Mouse (Mus musculus) thymus, adult 2 months (tissue): ENCODE measurements at regions not wholly inside any gene's neighbourhood (a gene's known extent, or its start where the extent isn't known, plus 50 kb on each side); places are given as distances from the start of the nearest gene placed in this dataset.
A peak's percentile ranks its signal among the peaks of the same experiment; 100 is the strongest.

Source experiments
- DNase-seq: peaks from one replicate; pipeline ENCODE4 v3.0.0; 2021
- H3K27ac ChIP-seq: fragments of 200-500 bp; 2 replicates; pipeline ENCODE4 v1.5.1; 2012; ENCODE audit warnings: low read length, control low read depth; ENCODE audit not compliant: control insufficient read depth, insufficient read depth
- H3K27me3 ChIP-seq: fragments of 200-500 bp; 2 replicates; pipeline ENCODE4 v1.6.1; 2012; ENCODE audit warnings: mild to moderate bottlenecking, low read length, moderate library complexity, mixed read lengths; ENCODE audit not compliant: control insufficient read depth, insufficient read depth
- H3K36me3 ChIP-seq: fragments of 200-500 bp; 2 replicates; pipeline ENCODE4 v1.6.1; 2012; ENCODE audit warnings: mild to moderate bottlenecking, low read length, moderate library complexity; ENCODE audit not compliant: control insufficient read depth, insufficient read depth
- H3K4me1 ChIP-seq: fragments of 200-500 bp; replicated peaks from 2 replicates; pipeline ENCODE4 v1.6.1; 2012; ENCODE audit warnings: low read length; ENCODE audit not compliant: control insufficient read depth, insufficient read depth
- H3K4me3 ChIP-seq: fragments of 200-500 bp; 2 replicates; pipeline ENCODE4 v1.5.1; 2012; ENCODE audit warnings: mild to moderate bottlenecking, low read length, control low read depth, moderate library complexity; ENCODE audit not compliant: control insufficient read depth, insufficient read depth
- CTCF ChIP-seq: fragments of 200-500 bp; IDR thresholded peaks from 2 replicates; pipeline ENCODE4 v1.5.1; 2012; ENCODE audit warnings: mild to moderate bottlenecking, control low read depth, low read length, moderate library complexity, borderline replicate concordance; ENCODE audit not compliant: control insufficient read depth, poor library complexity, insufficient read depth; ENCODE audit errors: extremely low read depth
- POLR2A ChIP-seq: fragments of 200-500 bp; IDR thresholded peaks from 2 replicates; pipeline ENCODE4 v1.6.1; 2012; ENCODE audit warnings: mild to moderate bottlenecking, low read length, control low read depth, moderate library complexity; ENCODE audit not compliant: control insufficient read depth, poor library complexity, insufficient read depth; ENCODE audit errors: extremely low read depth
- WGBS: fragments of 180-500 bp; shearing (Covaris S2); methylation state at CpG from one replicate; pipeline ENCODE4 v1.1.7; 2018; 5-methylcytosine and 5-hydroxymethylcytosine counted together

GRCm38 (mm10) chr1:90677651-90678201 is 74.9 kb downstream of the Cops8 start:
- Histone ChIP-seq H3K4me3 (no peak overlapping the region), H3K4me1 (peaks cover 34% of the 10 kb centered on the region), H3K27ac (no peak overlapping the region), H3K36me3 (no peaks in the 10 kb centered on the region), H3K27me3 (no peaks in the 10 kb centered on the region)
- 51% methylated on average over 1 of the region's 1 CpGs for WGBS
- TF ChIP-seq POLR2A (no peak), CTCF (no peak)
- no peak for DNase-seq

- H3K27ac ChIP-seq = no peak overlapping the region
- DNase-seq = no peak
These were observed 75.6 kb downstream of the Cops8 start for GRCm38 (mm10) chr1:90678416-90678815.

DNA sequence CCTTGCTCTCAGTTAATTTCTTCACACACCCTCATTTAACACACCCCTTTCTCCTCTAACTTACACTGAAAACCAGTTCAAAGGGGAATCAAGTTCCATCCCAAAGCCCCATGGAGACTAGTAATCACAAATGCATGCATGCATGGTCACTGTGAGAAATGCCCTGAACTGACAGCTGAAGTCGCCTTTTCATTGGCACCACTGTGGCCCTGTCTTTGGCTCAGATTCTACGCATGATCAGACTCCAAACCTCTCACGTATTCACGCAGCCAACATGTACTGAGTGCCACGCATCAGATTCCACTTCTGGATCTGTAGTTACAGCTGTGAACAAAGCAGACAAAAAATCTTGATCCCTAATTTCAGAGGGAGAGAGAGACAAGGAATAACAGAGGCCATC is 85.3 kb downstream of the Cops8 start:
- no peaks in the 10 kb centered on the region for H3K27me3 ChIP-seq
- no peaks in the 10 kb centered on the region for H3K4me1 ChIP-seq
- H3K4me3 ChIP-seq = no peak overlapping the region
- TF ChIP-seq CTCF = no peak
- no peak for TF ChIP-seq POLR2A
- no peak for DNase-seq
- H3K27ac ChIP-seq = no peak overlapping the region
- 95% methylated on average over 5 of the region's 5 CpGs for WGBS
- H3K36me3 ChIP-seq = no peaks in the 10 kb centered on the region

More at GRCm38 (mm10) chr1:90678416-90678815, 75.6 kb downstream of the Cops8 start:
- TF ChIP-seq POLR2A = no peak
- TF ChIP-seq CTCF = no peak
- Histone ChIP-seq H3K4me1 (peaks cover 29% of the 10 kb centered on the region), H3K4me3 (no peak overlapping the region), H3K36me3 (no peaks in the 10 kb centered on the region), H3K27me3 (no peaks in the 10 kb centered on the region)
- WGBS = 82% methylated on average over 2 of the region's 2 CpGs

GRCm38 (mm10) chr1:90690591-90691116 is 87.9 kb downstream of the Cops8 start:
- no peak for DNase-seq
- WGBS = 82% methylated on average over 4 of the region's 4 CpGs
- no peaks in the 10 kb centered on the region for H3K36me3 ChIP-seq
- TF ChIP-seq CTCF (no peak), POLR2A (no peak)
- H3K27ac ChIP-seq = no peak overlapping the region
- no peaks in the 10 kb centered on the region for H3K27me3 ChIP-seq
- H3K4me1 ChIP-seq = peaks cover 11% of the 10 kb centered on the region
- H3K4me3 ChIP-seq = no peak overlapping the region

DNA sequence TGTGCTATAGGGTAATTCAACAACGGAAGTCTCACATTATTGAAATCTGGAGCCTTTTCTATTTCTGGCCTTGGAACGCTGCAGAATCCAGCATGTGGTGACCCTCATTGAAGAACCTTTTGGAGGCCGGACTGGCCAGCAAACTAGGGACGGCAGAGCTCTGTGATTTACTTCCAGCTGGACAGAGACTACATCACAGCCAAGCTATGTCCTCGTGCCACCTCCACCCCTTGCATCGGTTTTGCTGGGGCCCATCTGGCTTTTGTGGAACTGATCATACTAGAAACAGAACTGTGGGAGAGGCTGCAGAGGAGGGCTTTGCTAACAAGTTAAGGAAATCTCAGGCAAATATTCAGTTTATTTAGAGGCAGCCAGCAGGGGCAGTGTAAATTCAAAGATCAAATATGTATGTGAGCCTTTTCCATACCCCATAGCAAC is 88.4 kb downstream of the Cops8 start:
- 96% methylated on average over 6 of the region's 6 CpGs for WGBS
- H3K27ac ChIP-seq = no peak overlapping the region
- H3K36me3 ChIP-seq = no peaks in the 10 kb centered on the region
- no peaks in the 10 kb centered on the region for H3K27me3 ChIP-seq
- H3K4me1 ChIP-seq = peaks cover 12% of the 10 kb centered on the region
- no peak for DNase-seq
- no peak overlapping the region for H3K4me3 ChIP-seq
- TF ChIP-seq POLR2A (no peak), CTCF (no peak)

- Histone ChIP-seq H3K4me3 (no peak overlapping the region), H3K4me1 (peaks cover 16% of the 10 kb centered on the region), H3K36me3 (no peaks in the 10 kb centered on the region), H3K27ac (no peak overlapping the region), H3K27me3 (no peaks in the 10 kb centered on the region)
- 39% methylated on average over 1 of the region's 1 CpGs for WGBS
- no peak for DNase-seq
- TF ChIP-seq CTCF (no peak), POLR2A (no peak)
These were observed 90.1 kb downstream of the Cops8 start for GRCm38 (mm10) chr1:90692851-90693250.

DNA sequence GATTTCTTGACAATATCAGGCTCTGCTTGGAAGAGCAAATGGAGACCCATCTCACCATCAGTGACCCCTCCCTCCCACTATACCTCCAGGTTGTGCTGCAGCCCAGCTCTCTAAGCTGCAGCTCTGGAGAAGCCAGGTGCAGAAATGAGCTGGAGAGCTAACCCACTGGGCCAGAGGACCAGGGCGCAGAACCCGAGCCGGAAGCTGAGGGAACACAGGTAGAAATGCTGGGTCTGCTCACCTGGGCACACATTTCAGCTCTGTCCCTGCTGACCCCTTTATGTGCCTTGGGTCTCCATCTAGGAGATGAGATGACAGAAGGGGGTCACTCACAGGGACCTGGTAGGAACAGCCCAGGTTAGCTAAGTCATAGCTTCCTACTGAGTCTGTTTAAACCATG is 92.0 kb downstream of the Cops8 start:
- Histone ChIP-seq H3K4me3 (no peak overlapping the region), H3K4me1 (peaks cover 16% of the 10 kb centered on the region), H3K27ac (peak overlapping the region; percentile 98), H3K36me3 (no peaks in the 10 kb centered on the region), H3K27me3 (no peaks in the 10 kb centered on the region)
- DNase-seq = no peak
- no peak for TF ChIP-seq CTCF
- no peak for TF ChIP-seq POLR2A
- 87% methylated on average over 3 of the region's 3 CpGs for WGBS

DNA sequence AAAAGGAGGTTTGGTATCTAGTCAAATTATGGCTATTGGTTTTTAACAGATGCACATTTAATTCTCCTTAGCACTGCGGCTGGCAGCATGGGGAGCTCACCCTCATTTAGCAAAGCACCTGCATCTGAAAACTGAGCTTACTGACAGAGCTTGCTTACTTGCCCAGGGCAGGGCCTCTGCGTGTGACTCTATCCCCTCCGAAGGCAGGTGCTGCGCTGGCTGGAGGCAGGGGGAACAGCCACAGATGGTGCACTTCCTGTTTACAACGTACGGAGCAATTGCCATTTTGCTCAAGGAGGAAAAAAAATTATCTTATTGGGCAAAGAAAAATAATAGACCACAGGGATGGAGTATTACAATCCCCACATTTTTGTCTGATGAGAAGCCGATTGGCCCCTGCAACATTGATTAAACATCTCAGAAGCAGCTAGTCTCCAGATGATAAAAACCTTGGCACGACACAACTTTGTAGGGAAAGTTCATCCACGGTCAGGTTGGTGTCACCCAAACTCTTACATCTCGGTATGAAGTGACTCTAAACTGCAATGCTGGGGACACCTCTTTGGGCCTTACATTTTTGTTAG is 92.5 kb downstream of the Cops8 start:
- 43% methylated on average over 10 of the region's 10 CpGs for WGBS
- Histone ChIP-seq H3K4me3 (no peak overlapping the region), H3K36me3 (no peaks in the 10 kb centered on the region), H3K4me1 (peaks cover 16% of the 10 kb centered on the region), H3K27me3 (no peaks in the 10 kb centered on the region), H3K27ac (peak overlapping the region; percentile 98)
- peak; percentile 76 for DNase-seq
- no peak for TF ChIP-seq POLR2A
